Mouse (Mus musculus): ENCODE results near the gene Gm4131.

The Gm4131 gene

GRCm38 (mm10) chr14:62546746-62547145 lies 20.0 kb downstream of the Gm4131 start:
- DNase-seq, result no peak

GRCm38 (mm10) chr14:62546296-62546695 lies 20.4 kb downstream of the Gm4131 start:
- no peak for DNase-seq

- no peak for DNase-seq
Observed at GRCm38 (mm10) chr14:62541751-62542150, 25.0 kb downstream of the Gm4131 start.

DNA sequence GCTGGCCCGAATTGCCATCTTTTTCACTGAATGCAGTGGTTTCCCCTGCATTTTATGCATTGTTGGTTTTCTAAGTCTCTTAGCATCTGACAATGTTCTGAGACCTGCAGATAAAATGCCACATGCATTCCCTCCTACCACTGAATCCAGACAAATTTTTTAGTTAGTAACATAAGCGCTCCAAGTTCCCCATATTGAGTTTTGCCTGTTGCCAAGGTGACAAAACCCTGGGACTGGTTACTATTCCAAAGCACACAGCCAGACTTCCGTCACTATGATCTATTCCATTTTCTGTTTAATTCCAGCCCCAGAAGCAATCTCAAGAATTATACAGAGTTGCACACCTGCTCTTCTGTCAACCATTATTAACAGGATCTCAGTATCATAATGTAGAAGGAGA lies 26.9 kb downstream of the Gm4131 start:
- DNase-seq, result no peak

DNA sequence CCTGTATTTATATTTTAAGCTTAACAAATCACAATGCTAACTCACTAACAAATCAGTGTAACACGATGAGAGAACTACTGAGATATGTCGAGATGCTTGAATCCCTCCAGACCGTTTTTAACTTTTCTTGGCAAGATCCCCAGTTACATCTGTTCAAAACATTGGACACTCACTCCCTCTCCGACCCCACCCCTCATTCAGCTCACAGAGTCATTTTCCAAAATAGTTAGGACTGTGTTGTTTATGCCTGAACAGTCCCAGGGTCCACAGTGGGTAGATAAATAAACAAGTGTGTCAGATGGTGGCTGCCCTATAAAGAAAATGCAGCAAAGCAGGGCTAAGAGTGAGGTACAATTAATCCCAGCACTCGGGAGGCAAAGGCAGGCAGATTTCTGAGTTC lies 29.7 kb downstream of the Gm4131 start:
- no peak for DNase-seq

- DNase-seq, result no peak
Observed at GRCm38 (mm10) chr14:62536127-62536526, 30.6 kb downstream of the Gm4131 start.

- no peak for DNase-seq
Observed at GRCm38 (mm10) chr14:62530951-62531350, 35.8 kb downstream of the Gm4131 start.

GRCm38 (mm10) chr14:62512845-62513244 lies 53.9 kb downstream of the Gm4131 start:
- DNase-seq, result no peak

DNA sequence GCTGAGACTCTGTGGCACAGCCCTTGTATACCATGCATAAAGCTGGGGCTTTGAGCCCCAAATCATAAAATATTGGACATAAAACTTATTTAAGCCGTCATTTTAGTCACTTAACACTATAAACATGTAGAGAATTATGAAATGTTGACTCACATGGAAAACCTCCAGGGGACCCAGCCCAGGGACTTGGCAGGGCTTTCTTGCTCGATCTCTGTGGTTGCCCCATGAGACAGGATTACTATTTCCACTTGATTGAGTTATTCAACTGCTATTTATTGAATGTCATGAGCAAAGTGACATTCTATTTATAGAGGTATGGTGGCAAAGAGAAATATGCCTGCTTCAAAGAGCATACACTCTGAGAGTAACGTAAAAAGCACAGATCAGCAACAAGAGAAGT lies 57.4 kb downstream of the Gm4131 start:
- no peak for DNase-seq

- DNase-seq, result no peak
Observed at GRCm38 (mm10) chr14:62506261-62506660, 60.5 kb downstream of the Gm4131 start.

DNA sequence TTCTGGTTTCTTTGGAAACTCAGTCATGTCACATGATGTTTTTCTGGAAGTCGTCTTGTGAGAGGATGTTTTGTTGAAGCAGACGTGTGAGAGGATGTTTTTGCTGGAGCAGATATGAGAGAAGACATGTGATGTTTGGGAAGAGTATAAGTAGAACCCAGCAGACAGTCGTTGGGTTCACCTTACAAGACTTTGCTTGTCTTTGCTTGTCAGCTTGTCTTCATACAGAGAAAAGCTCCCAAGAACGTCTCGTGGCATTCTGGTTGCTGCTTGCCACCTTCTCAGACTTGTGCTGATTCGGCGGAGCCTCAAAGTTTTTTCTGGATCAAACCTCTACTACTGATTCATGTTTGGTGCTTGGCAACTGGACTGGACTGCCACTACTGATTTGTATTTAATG lies 69.3 kb downstream of the Gm4131 start:
- no peak for DNase-seq

GRCm38 (mm10) chr14:62496501-62496900 lies 70.2 kb downstream of the Gm4131 start:
- DNase-seq, result no peak

- DNase-seq, result no peak
Observed at GRCm38 (mm10) chr14:62493456-62493855, 73.3 kb downstream of the Gm4131 start.

- DNase-seq, result peak; percentile 78 to 82
Observed at GRCm38 (mm10) chr14:62492196-62492850, 74.4 kb downstream of the Gm4131 start.

DNA sequence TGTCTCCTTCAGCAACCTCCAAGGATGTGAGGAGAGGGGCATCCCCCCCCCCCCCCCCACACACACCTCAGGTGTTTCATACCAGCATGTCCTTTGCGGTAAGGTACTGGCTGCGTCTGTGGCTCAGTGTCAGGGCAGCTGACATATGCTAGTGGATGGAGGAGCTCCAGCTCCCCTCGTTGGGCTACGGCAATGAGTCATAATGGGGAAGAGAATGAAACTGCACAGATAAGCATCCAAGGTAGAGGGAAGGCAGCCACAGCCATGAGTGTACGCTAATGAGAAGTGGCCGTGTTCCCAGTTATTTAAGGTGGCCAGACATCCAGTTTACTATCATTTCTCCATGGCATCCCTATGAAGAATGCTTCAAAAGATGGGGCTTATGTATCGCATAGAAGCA lies 78.5 kb downstream of the Gm4131 start:
- no peak for DNase-seq

- DNase-seq, result no peak
Observed at GRCm38 (mm10) chr14:62481381-62481780, 85.3 kb downstream of the Gm4131 start.

GRCm38 (mm10) chr14:62479395-62479794 lies 87.3 kb downstream of the Gm4131 start:
- DNase-seq, result no peak

DNA sequence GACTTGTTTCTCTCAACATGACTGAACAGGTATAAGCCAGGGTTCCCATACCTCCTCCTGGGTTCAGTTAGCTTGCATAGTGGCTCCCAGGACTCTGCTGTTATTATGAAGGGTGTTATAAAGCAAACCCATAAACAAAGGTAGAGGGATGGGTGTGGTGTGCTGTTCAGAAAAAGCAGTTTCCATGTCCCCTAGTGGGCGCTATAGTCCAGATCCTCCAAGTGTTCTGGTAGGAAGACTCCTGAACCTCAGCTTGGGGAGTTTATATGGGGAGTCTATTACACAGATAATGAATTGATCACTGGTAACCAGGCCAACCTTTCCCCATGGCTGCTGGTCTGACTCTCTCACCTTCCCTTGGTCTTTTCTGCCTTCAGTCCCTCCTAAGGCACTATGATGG lies 92.2 kb downstream of the Gm4131 start:
- no peak for DNase-seq

GRCm38 (mm10) chr14:62472061-62472460 lies 94.7 kb downstream of the Gm4131 start:
- no peak for DNase-seq

DNA sequence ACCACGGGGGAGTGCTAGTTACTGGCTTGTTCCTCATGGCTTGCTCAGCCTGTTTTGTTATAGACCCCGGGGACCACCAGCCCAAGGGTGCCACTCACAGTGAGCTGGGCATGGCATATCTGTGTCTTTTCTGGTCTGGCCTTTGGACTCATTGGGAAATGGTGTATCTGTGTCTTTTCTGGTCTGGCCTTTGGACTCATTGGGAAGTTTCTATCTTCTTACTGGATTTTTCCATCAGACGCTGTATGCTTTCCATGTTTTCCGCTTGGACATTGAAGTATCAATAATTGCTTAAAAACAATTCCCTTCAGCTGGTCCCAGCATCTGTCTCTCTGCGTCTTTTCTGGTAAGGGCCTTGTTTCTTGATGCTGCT lies 98.0 kb downstream of the Gm4131 start:
- DNase-seq, result no peak

DNA sequence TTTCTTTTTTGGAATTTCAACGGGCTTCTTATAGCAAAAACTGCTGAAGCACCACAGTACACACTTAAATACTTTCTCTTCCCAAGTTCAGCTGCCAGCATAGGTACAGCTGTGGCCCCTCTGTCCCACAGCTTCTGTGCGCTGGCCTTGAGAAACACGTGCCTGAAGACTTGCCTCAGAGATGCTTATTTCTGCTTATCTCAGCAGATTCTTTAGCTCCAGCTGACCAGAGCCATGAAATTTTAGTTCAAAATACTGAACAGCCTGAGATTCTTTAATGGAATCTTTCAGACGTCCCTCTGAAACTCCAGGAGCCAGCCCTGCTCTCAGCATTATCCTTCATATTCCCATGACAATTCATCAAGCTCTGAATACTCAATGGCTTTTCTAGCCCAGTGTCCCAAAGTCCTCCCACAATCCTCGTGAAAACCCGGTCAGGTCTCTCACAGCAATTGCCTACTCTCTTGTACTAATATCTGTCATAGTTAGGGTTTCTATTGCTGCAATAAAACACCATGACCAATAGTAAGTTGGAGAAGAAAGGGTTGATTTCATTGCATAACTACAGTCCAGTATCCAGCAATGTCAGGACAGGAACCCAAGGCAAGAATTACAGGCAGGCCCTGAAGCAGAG lies 98.5 kb downstream of the Gm4131 start:
- no peak for DNase-seq

DNA sequence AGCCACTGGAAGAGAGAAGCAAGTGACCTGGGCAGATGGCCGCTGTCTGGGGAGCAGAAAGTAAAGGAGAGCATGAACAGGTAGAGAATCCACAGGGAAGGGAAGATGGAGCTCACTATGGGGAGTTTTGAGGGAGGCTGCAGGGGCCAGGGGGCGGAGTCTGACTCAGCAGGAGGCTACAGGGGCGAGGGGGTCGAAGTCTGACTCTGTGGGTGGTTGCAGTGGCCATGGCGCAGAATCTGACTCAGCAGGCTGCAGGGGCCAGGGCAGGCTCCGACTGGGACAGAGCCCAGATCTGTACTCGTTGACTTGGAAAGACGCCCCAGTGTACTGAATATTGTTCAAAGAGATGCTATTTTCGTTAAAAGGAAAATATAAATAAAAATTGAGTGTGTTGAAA lies 101.8 kb downstream of the Gm4131 start:
- peak; percentile 13 to 49 for DNase-seq

- no peak for DNase-seq
Observed at GRCm38 (mm10) chr14:62459541-62459940, 107.2 kb downstream of the Gm4131 start.

DNA sequence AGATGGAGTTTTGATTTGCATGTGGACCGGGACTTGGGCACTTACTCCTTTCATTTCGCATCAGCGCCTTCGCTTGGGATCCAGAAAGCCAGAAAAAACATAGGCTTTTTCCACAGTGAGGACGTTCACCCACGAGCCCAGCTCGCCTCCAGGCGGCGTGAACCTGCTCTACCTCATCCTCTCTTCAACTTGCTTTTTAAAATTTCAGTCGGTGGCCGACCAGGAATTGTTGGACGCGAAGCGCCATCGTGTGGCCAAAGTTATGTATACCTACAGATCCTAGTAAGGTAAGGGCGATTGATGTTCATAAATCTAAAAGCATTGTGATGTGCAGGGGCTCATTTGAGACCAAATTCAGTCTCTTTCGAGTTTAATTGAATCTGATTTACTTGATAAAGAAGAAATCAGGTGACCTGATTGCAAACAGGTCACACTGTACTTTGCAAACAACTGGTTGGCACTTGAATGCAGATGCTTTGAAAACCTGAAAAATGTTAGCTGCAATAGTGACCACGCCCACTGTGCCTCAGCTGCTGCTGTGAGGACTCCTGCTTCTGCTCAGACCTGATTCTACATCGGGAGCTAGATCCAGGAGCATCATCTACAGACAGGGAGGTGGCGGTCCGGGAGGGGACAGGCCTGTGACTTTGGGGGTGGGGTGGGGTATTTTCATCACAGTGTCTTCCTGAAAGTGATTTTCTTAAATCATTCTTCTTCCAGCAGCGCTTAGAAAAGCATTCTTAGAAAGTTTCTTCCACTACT lies 109.1 kb downstream of the Gm4131 start:
- DNase-seq, result peak; percentile 81 to 87
